Mouse (Mus musculus) embryonic fibroblast, embryonic 13.5 days (primary cell): Measurements from ENCODE around the gene Paxip1. TPM values are rescaled to one million over a fixed set of nuclear protein-coding genes. Genes with fewer than 3 reads are reported as not detected.

ENCODE experiments used
- H3K27ac ChIP-seq: 2 replicates; pipeline ENCODE4 v1.5.1; 2012; ENCODE audit warnings: low read length, control low read depth, inconsistent platforms; ENCODE audit not compliant: insufficient read depth
- H3K4me1 ChIP-seq: 2 replicates; pipeline ENCODE4 v1.6.1; 2011; ENCODE audit warnings: low read length; ENCODE audit not compliant: control insufficient read depth, insufficient read depth
- H3K4me3 ChIP-seq: 2 replicates; pipeline ENCODE4 v1.5.1; 2011; ENCODE audit warnings: mild to moderate bottlenecking, control low read depth, low read length; ENCODE audit not compliant: insufficient read depth
- CTCF ChIP-seq: IDR thresholded peaks from 2 replicates; pipeline ENCODE4 v1.5.1; 2011; ENCODE audit warnings: mild to moderate bottlenecking, control low read depth, low read length, moderate library complexity, borderline replicate concordance; ENCODE audit not compliant: insufficient read depth
- POLR2A ChIP-seq: IDR thresholded peaks from 2 replicates; pipeline ENCODE4 v1.6.1; 2011; ENCODE audit warnings: low read depth, mild to moderate bottlenecking, control low read depth, low read length, moderate library complexity
- polyA plus RNA-seq: library from polyadenylated mRNA; stranded (reverse); fragments of >200 nt; gene quantifications from 2 replicates; pipeline ENCODE4 v1.2.4, GENCODE M21; 2011; ENCODE audit warnings: low read depth; ENCODE audit not compliant: missing spikeins, insufficient read length

Gene Paxip1
- 31.3 and 34.6 TPM in 2 replicates for polyA plus RNA-seq

DNA sequence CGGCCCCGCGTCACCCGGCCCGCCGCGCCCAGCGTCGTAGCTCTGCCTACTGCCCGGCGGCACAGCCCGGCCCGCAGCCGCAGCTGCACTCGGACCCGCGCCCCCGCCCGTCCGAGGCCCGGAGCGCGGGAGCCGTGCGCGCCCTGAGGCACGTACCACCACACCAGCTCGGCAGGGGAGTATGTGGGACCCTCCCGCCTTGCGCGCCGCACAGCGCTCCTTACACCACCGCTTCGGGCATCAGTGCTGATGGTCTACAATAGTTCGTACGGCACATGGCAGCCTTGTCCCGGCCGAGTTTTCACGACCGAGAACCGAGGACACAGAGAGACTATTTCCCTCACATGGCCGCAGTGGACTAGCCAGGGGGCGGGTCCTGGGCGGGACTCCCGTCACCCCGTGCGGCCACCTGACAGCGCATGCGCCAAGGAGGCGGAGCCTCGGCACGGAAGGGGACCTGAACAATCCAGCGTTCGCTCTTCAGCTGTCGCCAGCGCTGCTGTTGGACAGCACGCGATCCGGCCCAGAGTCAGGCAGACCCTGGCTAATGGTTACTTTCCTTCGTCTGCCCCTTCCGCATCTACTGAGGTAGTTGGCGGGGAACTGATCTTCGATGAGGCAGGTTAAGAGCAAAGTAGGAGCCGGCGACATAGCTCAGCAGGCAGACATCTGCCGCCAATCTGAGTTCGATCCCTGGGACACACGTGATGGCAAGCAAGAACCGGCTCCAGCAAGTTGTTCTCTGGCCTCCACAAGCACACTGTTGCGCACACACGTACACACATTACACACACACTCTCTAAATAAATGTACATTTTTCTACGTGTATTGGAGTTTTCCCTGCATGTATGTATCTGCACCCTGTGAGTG lies at the start of gene Paxip1:
TSS of gene Paxip1 (minus strand) at position 389 of the 870 bp plus-strand sequence.
- Histone ChIP-seq H3K4me1 (peaks cover 4% of the 10 kb centered on the region; the same call in 1 of the 2 replicates), H3K4me3 (peak within 1 kb of the TSS; percentile 85), H3K27ac (peak within 1 kb of the TSS; percentile 92)
- peak; percentile 100 for TF ChIP-seq POLR2A
- TF ChIP-seq CTCF: no peak

DNA sequence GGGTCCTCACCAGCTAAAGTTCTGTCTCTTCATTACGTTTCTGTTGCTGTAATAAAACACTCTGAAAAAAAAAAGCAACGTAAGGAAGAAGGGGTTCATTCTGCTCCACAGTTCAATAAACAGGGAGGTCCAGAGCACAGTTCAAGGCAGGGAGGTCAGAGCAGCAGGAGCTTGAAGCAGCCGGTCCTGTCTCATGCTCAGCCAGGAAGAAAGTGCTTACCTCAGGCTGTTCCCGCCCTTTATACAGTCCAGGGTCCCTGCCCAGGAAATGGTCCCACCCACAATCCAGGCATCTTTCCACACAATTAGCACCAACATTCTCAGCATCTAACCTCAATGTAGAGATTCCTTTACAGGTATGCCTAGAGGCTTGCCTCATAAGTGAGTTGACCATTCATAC lies 46.6 kb upstream of the Paxip1 start:
- H3K27ac ChIP-seq: no peak overlapping the region
- H3K4me3 ChIP-seq: no peak overlapping the region
- H3K4me1 ChIP-seq: no peaks in the 10 kb centered on the region
- TF ChIP-seq CTCF: no peak

DNA sequence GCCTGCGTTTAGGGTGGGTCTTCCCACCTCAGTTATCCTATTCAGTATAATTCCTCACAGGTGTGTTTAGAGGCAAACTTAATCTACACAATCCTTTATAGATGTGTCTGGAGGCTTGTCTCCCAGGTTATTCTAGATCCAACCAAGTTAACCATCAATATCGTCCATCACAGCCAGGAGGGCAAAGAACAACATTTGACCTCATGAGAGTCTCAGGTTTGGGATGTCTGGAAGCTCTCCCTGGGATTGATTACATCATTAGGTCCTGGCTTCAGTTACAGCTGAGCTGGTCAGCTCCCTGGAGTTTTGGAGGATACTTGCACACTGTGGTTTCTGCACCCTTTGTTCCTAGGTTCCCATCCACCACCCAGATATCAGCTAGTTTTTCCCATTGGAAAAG lies 43.6 kb upstream of the Paxip1 start:
- Histone ChIP-seq H3K4me3 (no peak overlapping the region), H3K27ac (no peak overlapping the region), H3K4me1 (no peaks in the 10 kb centered on the region)
- no peak for TF ChIP-seq CTCF
- TF ChIP-seq POLR2A: no peak

DNA sequence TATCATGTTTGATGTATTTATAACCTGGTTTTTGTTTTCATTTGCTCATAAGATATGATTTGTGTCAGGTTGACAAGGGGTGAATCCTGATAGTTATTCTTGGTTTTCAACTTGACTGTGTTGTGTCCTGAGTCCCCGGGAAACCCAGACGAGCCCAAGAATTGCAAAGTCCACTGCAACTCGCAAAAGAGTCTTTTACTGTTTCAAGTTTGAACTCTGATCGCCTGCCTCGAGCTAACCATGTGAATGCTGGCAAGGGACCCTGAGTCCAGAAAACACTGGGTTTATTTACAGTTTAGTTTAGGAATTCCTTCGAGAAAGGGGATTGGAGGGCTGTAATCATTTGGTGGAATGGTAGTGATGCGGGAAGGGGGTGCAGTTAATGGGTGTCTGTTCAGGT lies 36.5 kb upstream of the Paxip1 start:
- TF ChIP-seq CTCF (no peak), POLR2A (no peak)
- Histone ChIP-seq H3K27ac (no peak overlapping the region), H3K4me3 (no peak overlapping the region), H3K4me1 (no peaks in the 10 kb centered on the region)

DNA sequence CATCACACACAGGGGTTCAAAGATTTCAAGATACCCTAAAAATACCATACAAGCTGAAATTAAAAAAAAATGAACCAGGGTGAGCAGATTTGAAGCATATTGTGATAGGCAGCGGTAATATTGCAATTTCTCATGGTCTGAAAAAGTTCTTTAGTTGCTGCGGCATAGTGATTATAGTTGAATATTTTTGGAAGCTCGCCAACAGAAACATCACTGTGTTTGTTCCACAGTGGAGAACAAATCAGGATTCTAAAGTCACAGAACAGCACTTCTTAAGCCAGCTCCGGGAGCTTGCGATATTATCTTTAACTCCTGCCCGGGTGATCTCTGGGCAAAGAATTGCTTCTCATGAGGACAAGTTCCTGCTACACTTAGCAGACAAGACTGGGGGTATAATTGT lies 29.7 kb upstream of the Paxip1 start:
- no peak overlapping the region for H3K27ac ChIP-seq
- H3K4me1 ChIP-seq: no peaks in the 10 kb centered on the region
- no peak overlapping the region for H3K4me3 ChIP-seq
- TF ChIP-seq POLR2A (no peak), CTCF (no peak)

DNA sequence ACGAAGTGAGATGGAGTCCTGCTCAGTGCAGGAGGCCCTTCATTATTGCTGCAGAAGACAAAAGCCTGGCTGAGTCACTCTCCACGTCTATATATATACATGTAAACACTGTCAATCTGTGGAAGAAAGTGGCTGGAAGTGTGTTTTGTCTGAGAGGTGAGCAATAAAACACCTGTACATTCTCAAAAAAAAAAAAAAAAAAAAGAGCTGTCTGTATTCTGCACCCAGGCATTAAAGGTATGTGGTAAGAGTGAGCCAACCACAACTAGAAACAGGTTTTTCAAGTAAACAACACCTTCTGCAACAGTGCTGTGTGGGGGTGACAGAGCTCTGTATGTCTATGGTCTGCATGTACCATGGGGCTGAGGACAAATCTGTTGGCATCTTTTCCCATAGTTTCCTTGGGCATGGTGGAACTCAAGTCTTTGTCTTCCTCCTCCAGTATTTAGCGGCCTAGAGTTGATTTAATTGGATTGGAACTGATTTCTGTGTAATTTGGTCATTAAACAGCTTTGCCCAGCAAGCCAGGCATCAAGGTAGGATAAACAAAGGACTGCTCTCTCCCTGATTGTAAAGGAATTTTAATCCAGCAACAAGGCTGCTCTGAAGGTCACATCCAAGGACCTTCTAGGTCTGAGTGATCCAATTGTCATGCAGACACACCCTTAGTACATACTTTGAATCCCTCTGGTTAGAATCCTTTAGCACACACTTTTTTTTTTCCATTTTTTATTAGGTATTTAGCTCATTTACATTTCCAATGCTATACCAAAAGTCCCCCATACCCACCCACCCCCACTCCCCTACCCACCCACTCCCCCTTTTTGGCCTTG lies 27.6 kb upstream of the Paxip1 start:
- H3K4me1 ChIP-seq: no peaks in the 10 kb centered on the region
- TF ChIP-seq CTCF (no peak), POLR2A (no peak)
- no peak overlapping the region for H3K27ac ChIP-seq
- H3K4me3 ChIP-seq: no peak overlapping the region

DNA sequence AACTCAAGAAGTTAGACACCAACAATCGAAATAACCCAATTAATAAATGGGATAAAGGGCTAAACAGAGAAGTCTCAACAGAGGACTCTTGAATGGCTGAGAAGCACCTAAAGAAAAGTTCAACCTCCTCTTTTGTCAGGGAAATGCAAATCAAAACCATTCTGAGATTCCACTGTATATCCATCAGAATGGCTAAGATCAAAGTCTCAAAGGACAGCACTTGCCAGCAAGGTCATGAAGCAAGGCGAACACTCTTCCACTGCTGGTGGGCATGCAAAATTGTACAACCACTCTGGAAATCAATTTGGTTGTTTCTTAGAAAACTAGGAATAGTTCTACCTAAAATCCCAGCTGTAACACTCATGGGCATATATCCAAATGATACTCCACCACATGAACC lies 22.8 kb upstream of the Paxip1 start:
- H3K4me1 ChIP-seq: no peaks in the 10 kb centered on the region
- no peak overlapping the region for H3K4me3 ChIP-seq
- H3K27ac ChIP-seq: no peak overlapping the region
- TF ChIP-seq POLR2A (no peak), CTCF (no peak)

DNA sequence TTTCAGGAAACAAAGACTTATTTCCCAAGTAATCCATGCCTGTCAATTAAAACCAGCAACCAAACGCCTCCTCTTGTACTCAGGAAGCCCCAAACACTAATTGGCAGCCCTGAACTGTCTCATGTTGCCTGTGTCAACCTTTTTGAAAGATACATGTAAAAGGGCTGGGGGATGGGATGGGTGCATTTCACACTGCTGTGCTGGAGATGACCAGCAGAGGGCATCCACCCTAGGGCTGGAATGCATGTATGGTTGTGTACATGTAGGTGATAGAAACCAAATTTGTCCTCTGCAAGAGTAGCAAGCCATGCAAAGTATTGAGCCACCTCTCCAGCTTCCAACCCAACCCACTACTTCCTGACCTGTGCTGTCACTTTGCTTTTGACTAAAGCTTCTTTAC lies 2.4 kb upstream of the Paxip1 start:
- no peak for TF ChIP-seq POLR2A
- peak; percentile 83; the same call in 1 of the 2 replicates for TF ChIP-seq CTCF
- Histone ChIP-seq H3K4me3 (no peak overlapping the region), H3K4me1 (peaks cover 4% of the 10 kb centered on the region; the same call in 1 of the 2 replicates), H3K27ac (no peak overlapping the region)

DNA sequence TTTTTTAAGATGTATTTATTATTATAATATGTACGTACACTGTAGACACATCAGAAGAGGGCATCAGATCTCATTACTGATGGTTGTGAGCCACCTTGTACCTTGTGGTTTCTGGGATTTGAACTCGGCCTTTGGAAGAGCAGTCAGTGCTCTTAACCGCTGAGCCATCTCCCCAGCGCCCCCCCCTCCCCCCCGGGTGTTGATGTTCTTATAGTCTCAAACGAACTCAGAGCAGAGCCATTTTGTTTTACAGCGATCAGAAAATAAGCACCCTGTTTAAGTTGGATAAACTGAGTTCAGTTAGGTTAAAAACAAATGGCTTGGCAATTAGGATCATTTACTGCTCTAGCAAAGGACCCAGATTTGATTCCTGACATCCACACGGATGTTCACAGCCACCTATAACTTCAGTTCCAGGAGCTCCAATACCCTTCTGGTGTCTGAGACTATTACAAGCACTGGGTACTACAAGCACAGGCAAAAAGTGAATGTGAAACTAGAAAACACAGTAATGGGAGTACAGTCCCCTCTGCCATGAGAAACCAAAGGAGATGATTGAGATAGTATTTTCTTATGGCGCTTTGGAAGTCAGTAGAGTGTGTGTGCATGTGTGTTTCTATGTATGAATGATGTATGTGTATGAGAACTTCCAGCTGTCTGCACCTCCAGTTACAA lies 1.2 kb upstream of the Paxip1 start:
- TF ChIP-seq POLR2A (no peak), CTCF (no peak)
- no peak overlapping the region for H3K27ac ChIP-seq
- no peak overlapping the region; the same call in none of the 2 replicates for H3K4me3 ChIP-seq
- H3K4me1 ChIP-seq: peaks cover 4% of the 10 kb centered on the region; the same call in 1 of the 2 replicates
